16 mouse cellular contexts compared by ENCODE assay signal in the genomic region with DNA sequence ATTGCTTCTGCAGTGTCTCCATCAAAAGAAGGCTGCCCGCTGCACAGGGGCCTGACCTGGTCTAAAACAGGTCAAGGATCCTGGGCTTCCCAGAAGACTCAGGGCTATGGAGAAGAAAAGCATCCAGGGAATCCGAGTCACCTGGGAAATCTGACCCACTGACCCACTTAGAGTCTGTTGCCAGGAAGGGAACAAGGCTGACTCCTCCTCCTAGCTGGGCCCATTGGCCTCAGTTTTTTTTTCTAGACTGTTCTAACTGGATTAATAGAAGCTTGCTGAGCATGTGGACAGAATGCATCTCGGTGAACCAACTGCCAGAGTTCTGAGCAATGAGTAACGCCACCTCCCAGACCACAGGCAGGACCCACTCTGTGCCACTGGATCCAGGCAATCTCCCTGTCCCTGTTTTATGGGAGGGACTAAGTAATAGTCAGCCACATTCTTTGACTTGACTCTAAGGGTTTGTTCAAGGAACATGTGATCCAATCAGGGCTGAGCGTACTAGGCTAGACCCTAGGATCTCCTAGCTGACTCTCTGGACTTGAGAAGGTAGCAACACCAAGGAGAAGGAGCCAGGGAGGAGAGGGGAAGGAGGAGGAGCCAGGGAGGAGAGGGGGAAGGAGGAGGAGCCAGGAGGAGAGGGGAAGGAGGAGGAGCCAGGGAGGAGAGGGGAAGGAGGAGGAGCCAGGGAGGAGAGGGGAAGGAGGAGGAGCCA. TPM values are rescaled to one million over a fixed set of nuclear protein-coding genes. Genes with fewer than 3 reads are reported as not detected.
A peak's percentile ranks its signal among the peaks of the same experiment; 100 is the strongest.
DNase-seq lines count a peak whose midpoint lies in the region; ATAC-seq and TF ChIP-seq lines count a peak whose summit lies in the region.
"Had no signal": no experiment of that assay in that cellular context is flagged by ENCODE, and none has a peak within 500 bp of the region (broad histone marks: within the 10 kb centered on the region; RNA-seq: fewer than 3 reads in every experiment).

No protein-coding gene starts in this region.

- no peak overlapping the region for H3K27ac ChIP-seq in liver, embryonic 12.5 days
- H3K27ac ChIP-seq in liver, embryonic 11.5 days (ENCODE audit: low read depth, low read length), result no peak overlapping the region
- H3K27ac ChIP-seq in stomach, embryonic 16.5 days (ENCODE audit: low read length), result peak overlapping the region; percentile 7; the same call in 1 of the 2 replicates
- no peak overlapping the region for H3K27ac ChIP-seq in cerebellum, adult 2 months (ENCODE audit: insufficient read depth, low read length)
- H3K27ac ChIP-seq in intestine, embryonic 15.5 days, result no peak overlapping the region
- H3K27ac ChIP-seq: forebrain, embryonic 13.5 days; heart, embryonic 15.5 days; hindbrain, embryonic 14.5 days; limb, embryonic 15.5 days; neural tube, embryonic 13.5 days had no signal

- no peak overlapping the region for H3K4me2 ChIP-seq in liver, embryonic 12.5 days
- no peak overlapping the region for H3K4me2 ChIP-seq in liver, embryonic 11.5 days
- H3K4me2 ChIP-seq in stomach, embryonic 16.5 days (ENCODE audit: low read depth, low read length), result no peak overlapping the region
- no peak overlapping the region for H3K4me2 ChIP-seq in intestine, embryonic 15.5 days (replicated peaks)
- H3K4me2 ChIP-seq: forebrain, embryonic 13.5 days; heart, embryonic 15.5 days; hindbrain, embryonic 14.5 days; limb, embryonic 15.5 days; neural tube, embryonic 13.5 days had no signal

- no peak for TF ChIP-seq CTCF in cerebellum, adult 2 months (IDR thresholded peaks at IDR 0.05; ENCODE audit: borderline replicate concordance, insufficient read depth, low read depth, low read length)

- no peak overlapping the region for H3K9ac ChIP-seq in liver, embryonic 12.5 days
- no peak overlapping the region for H3K9ac ChIP-seq in liver, embryonic 11.5 days (ENCODE audit: low read depth, low read length)
- H3K9ac ChIP-seq in stomach, embryonic 16.5 days (ENCODE audit: low read length), result no peak overlapping the region
- H3K9ac ChIP-seq in intestine, embryonic 15.5 days, result no peak overlapping the region
- H3K9ac ChIP-seq: forebrain, embryonic 13.5 days; heart, embryonic 15.5 days; hindbrain, embryonic 14.5 days; limb, embryonic 15.5 days; neural tube, embryonic 13.5 days had no signal

- H3K4me3 ChIP-seq in liver, embryonic 12.5 days, result no peak overlapping the region
- no peak overlapping the region for H3K4me3 ChIP-seq in liver, embryonic 11.5 days (ENCODE audit: low read depth, low read length)
- no peak overlapping the region for H3K4me3 ChIP-seq in stomach, embryonic 16.5 days (replicated peaks; ENCODE audit: low read length)
- no peak overlapping the region for H3K4me3 ChIP-seq in cerebellum, adult 2 months (replicated peaks; ENCODE audit: insufficient read depth, low read depth, low read length)
- no peak overlapping the region for H3K4me3 ChIP-seq in intestine, embryonic 15.5 days (replicated peaks)
- H3K4me3 ChIP-seq: forebrain, embryonic 13.5 days; heart, embryonic 15.5 days; limb, embryonic 15.5 days; neural tube, embryonic 13.5 days had no signal

- 0 out of 2 replicates have a peak, but pooled peaks have one; percentile 24 for ATAC-seq in liver, embryonic 12.5 days
- no peak; the same call in 1 of the 2 replicates for ATAC-seq in liver, embryonic 11.5 days (replicated peaks; ENCODE audit: low FRiP score)
- ATAC-seq in common myeloid progenitor, adult 5-6 weeks (replicated peaks; ENCODE audit: low read depth, poor library complexity, severe bottlenecking), result peak; percentile 27
- ATAC-seq in stomach, embryonic 16.5 days (ENCODE audit: insufficient read depth, low FRiP score), result no peak
- ATAC-seq in intestine, embryonic 15.5 days, result no peak; the same call in 1 of the 2 replicates
- ATAC-seq: forebrain, embryonic 13.5 days; midbrain, embryonic 16.5 days had no signal

- H3K9me3 ChIP-seq in liver, embryonic 12.5 days (replicated peaks), result no peaks in the 10 kb centered on the region
- H3K9me3 ChIP-seq in liver, embryonic 11.5 days (ENCODE audit: control insufficient read depth, low read length), result no peaks in the 10 kb centered on the region
- no peaks in the 10 kb centered on the region for H3K9me3 ChIP-seq in stomach, embryonic 16.5 days (replicated peaks; ENCODE audit: control insufficient read depth, low read length)
- H3K9me3 ChIP-seq in intestine, embryonic 15.5 days, result no peaks in the 10 kb centered on the region
- H3K9me3 ChIP-seq: forebrain, embryonic 13.5 days; heart, embryonic 15.5 days; limb, embryonic 15.5 days; neural tube, embryonic 13.5 days had no signal

- no peak for DNase-seq in liver, embryonic 11.5 days (ENCODE audit: low spot score)
- DNase-seq in ES-CJ7 (ENCODE audit: low read depth, low spot score), result peak; percentile 74
- no peak for DNase-seq in cerebellum, adult 2 months
- DNase-seq: cerebellum, adult 11 months; lung, postnatal 4 days; thymus, adult 2 months had no signal

- no peaks in the 10 kb centered on the region for H3K27me3 ChIP-seq in liver, embryonic 12.5 days (replicated peaks)
- H3K27me3 ChIP-seq in liver, embryonic 11.5 days (replicated peaks; ENCODE audit: control insufficient read depth, insufficient read depth, low read length), result no peaks in the 10 kb centered on the region
- no peaks in the 10 kb centered on the region for H3K27me3 ChIP-seq in stomach, embryonic 16.5 days (ENCODE audit: control insufficient read depth, insufficient read depth, low read length)
- no peaks in the 10 kb centered on the region for H3K27me3 ChIP-seq in cerebellum, adult 2 months (ENCODE audit: control insufficient read depth, insufficient read depth, low read length)
- H3K27me3 ChIP-seq in intestine, embryonic 15.5 days (replicated peaks), result no peaks in the 10 kb centered on the region
- H3K27me3 ChIP-seq: forebrain, embryonic 13.5 days; heart, embryonic 15.5 days; limb, embryonic 15.5 days; neural tube, embryonic 13.5 days had no signal

- WGBS in liver, embryonic 12.5 days (ENCODE audit: insufficient replicate concordance), result 57% methylated on average over 5 of the region's 5 CpGs
- WGBS in liver, embryonic 11.5 days, result 67% methylated on average over 5 of the region's 5 CpGs
- 69% methylated on average over 5 of the region's 5 CpGs for WGBS in stomach, embryonic 16.5 days
- 69% methylated on average over 5 of the region's 5 CpGs for WGBS in cerebellum, adult 2 months
- WGBS in intestine, embryonic 15.5 days, result 73% methylated on average over 5 of the region's 5 CpGs

- peaks cover 15% of the 10 kb centered on the region for H3K4me1 ChIP-seq in liver, embryonic 12.5 days
- H3K4me1 ChIP-seq in liver, embryonic 11.5 days (replicated peaks; ENCODE audit: control insufficient read depth, insufficient read depth, low read length), result peaks cover 5% of the 10 kb centered on the region
- H3K4me1 ChIP-seq in stomach, embryonic 16.5 days (ENCODE audit: control insufficient read depth, insufficient read depth, low read length), result peaks cover 13% of the 10 kb centered on the region
- H3K4me1 ChIP-seq in cerebellum, adult 2 months (ENCODE audit: control insufficient read depth, insufficient read depth, low read length), result no peaks in the 10 kb centered on the region
- peaks cover 19% of the 10 kb centered on the region for H3K4me1 ChIP-seq in intestine, embryonic 15.5 days (replicated peaks)

- no peak for TF ChIP-seq POLR2A in cerebellum, adult 2 months (IDR thresholded peaks at IDR 0.05; ENCODE audit: borderline replicate concordance, insufficient read depth, low read length)

- H3K36me3 ChIP-seq in liver, embryonic 12.5 days, result no peaks in the 10 kb centered on the region
- no peaks in the 10 kb centered on the region for H3K36me3 ChIP-seq in liver, embryonic 11.5 days (ENCODE audit: control insufficient read depth, insufficient read depth, low read length)
- H3K36me3 ChIP-seq in stomach, embryonic 16.5 days (ENCODE audit: control insufficient read depth, insufficient read depth, low read length), result no peaks in the 10 kb centered on the region
- no peaks in the 10 kb centered on the region for H3K36me3 ChIP-seq in intestine, embryonic 15.5 days
- H3K36me3 ChIP-seq: heart, embryonic 15.5 days; limb, embryonic 15.5 days; neural tube, embryonic 13.5 days had no signal

RNA-seq across cellular contexts. Expression of a gene that starts 21.4 kb away (rescaled TPM):
- 0.61 and 0.96 TPM in 2 replicates for polyA plus RNA-seq in liver, embryonic 12.5 days (2016; fragmentation: Nextera tagmentation; extraction: Ambion mirVana)
- 0.69 and 1.8 TPM in 2 replicates for polyA plus RNA-seq in liver, embryonic 11.5 days (2014; fragmentation: Nextera tagmentation; extraction: Ambion mirVana)
- not detected in 2 replicates for total RNA-seq in common myeloid progenitor, adult 5-6 weeks (2017)
- 5.3 and 5.8 TPM in 2 replicates for polyA plus RNA-seq in stomach, embryonic 16.5 days (2015; fragmentation: Nextera tagmentation; extraction: Ambion mirVana)
- 2.1 and 3.4 TPM in 2 replicates for polyA plus RNA-seq in cerebellum, adult 2 months (2012; rRNA removed)
- 1.4 and 2.3 TPM in 2 replicates for polyA plus RNA-seq in intestine, embryonic 15.5 days (2015; fragmentation: Nextera tagmentation; extraction: Ambion mirVana)

Comparison
In these comparisons a context has a peak if more than half of its experiments do, and no peak if none do; other contexts are left out.
1. ATAC-seq: peak in liver, embryonic 12.5 days (single experiment) and common myeloid progenitor, adult 5-6 weeks (single experiment); none in liver, embryonic 11.5 days (single experiment), stomach, embryonic 16.5 days (single experiment) and intestine, embryonic 15.5 days (single experiment).